Mouse (Mus musculus) liver, adult 2 months (tissue): ENCODE results near the gene Trpm6. TPM values are rescaled to one million over a fixed set of nuclear protein-coding genes. Genes with fewer than 3 reads are reported as not detected.

ENCODE experiments used
- DNase-seq: peaks from one replicate; pipeline ENCODE4 v3.0.0-alpha.2; 2011; ENCODE audit warnings: low read depth, low spot score; ENCODE audit errors: extremely low read depth
- H3K27ac ChIP-seq: fragments of 200-500 bp; replicated peaks from 2 replicates; pipeline ENCODE4 v1.5.1; 2012; ENCODE audit warnings: low read depth, mild to moderate bottlenecking, control low read depth, inconsistent platforms, low read length; ENCODE audit not compliant: insufficient read depth
- H3K27me3 ChIP-seq: fragments of 200-500 bp; 2 replicates; pipeline ENCODE4 v1.6.1; 2012; ENCODE audit warnings: mild to moderate bottlenecking, moderate library complexity, low read length, inconsistent platforms; ENCODE audit not compliant: control insufficient read depth, insufficient read depth
- H3K36me3 ChIP-seq: fragments of 200-500 bp; 2 replicates; pipeline ENCODE4 v1.6.1; 2012; ENCODE audit warnings: low read length, inconsistent platforms; ENCODE audit not compliant: control insufficient read depth, insufficient read depth
- H3K4me1 ChIP-seq: fragments of 200-500 bp; 2 replicates; pipeline ENCODE4 v1.6.1; 2011; ENCODE audit warnings: low read length; ENCODE audit not compliant: control insufficient read depth, insufficient read depth
- H3K4me3 ChIP-seq: fragments of 200-500 bp; 2 replicates; pipeline ENCODE4 v1.5.1; 2011; ENCODE audit warnings: low read depth, mild to moderate bottlenecking, control low read depth, low read length, moderate library complexity; ENCODE audit not compliant: insufficient read depth
- H3K79me2 ChIP-seq: fragments of 200-500 bp; 2 replicates; pipeline ENCODE4 v1.6.1; 2012; ENCODE audit warnings: inconsistent platforms, mild to moderate bottlenecking, low read length, moderate library complexity; ENCODE audit not compliant: control insufficient read depth, insufficient read depth
- H3K9ac ChIP-seq: fragments of 200-500 bp; 2 replicates; pipeline ENCODE4 v1.6.1; 2012; ENCODE audit warnings: low read depth, mild to moderate bottlenecking, control low read depth, inconsistent platforms, low read length
- CTCF ChIP-seq: fragments of 200-500 bp; IDR thresholded peaks from 2 replicates; pipeline ENCODE4 v1.5.1; 2011; ENCODE audit warnings: low read depth, low read length, control low read depth
- POLR2A ChIP-seq: fragments of 200-500 bp; IDR thresholded peaks from 2 replicates; pipeline ENCODE4 v1.6.1; 2011; ENCODE audit warnings: low read length, control low read depth; ENCODE audit not compliant: insufficient read depth; ENCODE audit errors: extremely low read depth
- WGBS: fragments of 180-500 bp; shearing (Covaris S2); methylation state at CpG from one replicate; pipeline ENCODE4 v1.1.7; 2018; 5-methylcytosine and 5-hydroxymethylcytosine counted together
- polyA plus RNA-seq: library from polyadenylated mRNA; depleted of rRNA; stranded (reverse); fragments of >200 nt; gene quantifications from 2 replicates; pipeline ENCODE4 v1.2.3, GENCODE M21; 2012; rRNA removed
- total RNA-seq: library from RNA; depleted of rRNA; stranded (reverse); fragments of >200 nt; gene quantifications from 2 replicates; pipeline ENCODE4 v1.2.3, GENCODE M21; 2014; rRNA removed

Trpm6 gene
- total RNA-seq (0.27 and 0.83 TPM in 2 replicates), polyA plus RNA-seq (0.09 TPM in 2 replicates)

DNA sequence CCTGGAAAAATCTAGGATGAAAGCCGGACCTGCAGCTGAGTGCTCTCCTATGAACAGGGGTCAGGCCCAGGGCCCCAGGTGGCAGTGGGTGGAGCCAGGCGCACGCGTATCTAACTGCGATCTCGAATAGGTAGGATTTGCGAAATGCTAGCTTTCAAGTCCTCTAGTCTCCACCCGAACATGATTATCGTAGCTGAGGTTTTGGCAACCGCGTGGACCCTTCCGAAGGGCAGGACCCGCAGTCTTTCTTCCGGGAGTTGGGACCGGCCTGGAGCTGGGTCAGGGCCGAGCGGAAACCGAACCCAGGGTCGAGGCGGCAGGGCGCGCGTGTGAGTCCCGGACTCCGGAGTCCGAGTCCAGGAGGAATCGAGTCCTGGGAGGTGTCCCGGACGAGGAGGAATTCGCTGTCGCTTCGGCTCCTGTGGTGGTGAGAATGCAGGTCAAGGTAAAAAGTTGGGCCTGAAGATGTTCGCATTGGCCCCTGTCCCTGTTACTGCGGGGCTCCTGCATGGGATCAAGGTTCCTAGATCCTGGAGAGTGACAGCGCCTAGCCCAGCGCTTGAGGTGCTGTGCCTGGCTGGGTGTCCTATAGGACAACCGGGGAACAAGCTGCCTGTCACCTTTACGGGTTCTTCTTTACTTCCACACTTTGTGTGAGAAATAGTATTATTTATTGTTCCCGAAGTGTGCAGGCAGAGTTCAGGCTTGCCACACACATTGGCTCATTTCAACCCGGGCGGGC lies at the start of gene Trpm6:
Trpm6 (plus strand) TSS at position 386 of the 742 bp plus-strand sequence.
- peak; percentile 9 for DNase-seq
- Histone ChIP-seq H3K4me3 (peak within 1 kb of the TSS; percentile 62), H3K36me3 (no peaks in the 10 kb centered on the region), H3K79me2 (no peaks in the 10 kb centered on the region), H3K4me1 (no peaks in the 10 kb centered on the region), H3K27me3 (no peaks in the 10 kb centered on the region), H3K9ac (peak within 1 kb of the TSS; percentile 23; the same call in 1 of the 2 replicates), H3K27ac (no peak within 1 kb of the TSS)
- no peak for TF ChIP-seq POLR2A
- TF ChIP-seq CTCF, result no peak
- WGBS, result 4% methylated on average over 41 of the region's 41 CpGs

GRCm38 (mm10) chr19:18708101-18708500 lies 41.7 kb upstream of the Trpm6 start:
- 0 out of 2 replicates have a peak, but pooled peaks cover under 1% of the 10 kb centered on the region for H3K79me2 ChIP-seq
- no peaks in the 10 kb centered on the region for H3K4me1 ChIP-seq
- no peak overlapping the region for H3K4me3 ChIP-seq
- H3K27me3 ChIP-seq, result no peaks in the 10 kb centered on the region
- H3K27ac ChIP-seq, result no peak overlapping the region
- TF ChIP-seq POLR2A (no peak), CTCF (no peak)
- no peak overlapping the region for H3K9ac ChIP-seq
- no peaks in the 10 kb centered on the region; the same call in 1 of the 2 replicates for H3K36me3 ChIP-seq
- DNase-seq, result no peak

- Histone ChIP-seq H3K79me2 (peaks cover 6% of the 10 kb centered on the region; the same call in 1 of the 2 replicates), H3K4me3 (no peak overlapping the region), H3K4me1 (no peaks in the 10 kb centered on the region), H3K9ac (no peak overlapping the region), H3K36me3 (no peaks in the 10 kb centered on the region), H3K27me3 (no peaks in the 10 kb centered on the region), H3K27ac (no peak overlapping the region)
- no peak for DNase-seq
- TF ChIP-seq CTCF, result no peak
- 93% methylated on average over 6 of the region's 6 CpGs for WGBS
These were observed 38.9 kb upstream of the Trpm6 start for GRCm38 (mm10) chr19:18710903-18711302.

DNA sequence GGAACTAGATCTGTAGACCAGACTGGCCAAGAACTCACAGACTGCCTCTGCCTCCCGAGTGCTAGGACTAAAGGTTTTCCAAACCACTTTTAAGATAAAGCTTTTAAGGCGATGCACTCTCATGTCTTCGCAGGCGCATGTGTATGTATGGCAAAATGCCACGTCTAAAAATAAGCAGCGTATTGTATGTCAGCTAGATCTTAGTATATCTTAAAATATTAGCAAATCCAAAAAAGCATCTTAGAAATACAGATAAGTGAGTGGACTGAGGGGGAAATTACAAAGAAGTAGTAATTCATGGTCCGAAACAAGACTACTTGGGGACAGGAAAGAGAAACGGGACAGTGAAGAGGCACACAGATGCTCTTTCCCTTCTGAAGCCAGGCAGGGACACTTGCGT lies 38.2 kb upstream of the Trpm6 start:
- no peaks in the 10 kb centered on the region for H3K27me3 ChIP-seq
- TF ChIP-seq POLR2A (no peak), CTCF (no peak)
- no peak overlapping the region for H3K9ac ChIP-seq
- H3K27ac ChIP-seq, result no peak overlapping the region
- no peak overlapping the region for H3K4me3 ChIP-seq
- WGBS, result 89% methylated on average over 9 of the region's 9 CpGs
- peaks cover 6% of the 10 kb centered on the region; the same call in 1 of the 2 replicates for H3K79me2 ChIP-seq
- no peaks in the 10 kb centered on the region for H3K4me1 ChIP-seq
- DNase-seq, result no peak
- no peaks in the 10 kb centered on the region for H3K36me3 ChIP-seq

GRCm38 (mm10) chr19:18712153-18712865 lies 37.5 kb upstream of the Trpm6 start:
- TF ChIP-seq POLR2A, result no peak
- TF ChIP-seq CTCF, result no peak
- Histone ChIP-seq H3K36me3 (no peaks in the 10 kb centered on the region), H3K27ac (peak overlapping the region; percentile 92), H3K4me3 (peak overlapping the region; percentile 83), H3K79me2 (peaks cover 6% of the 10 kb centered on the region; the same call in 1 of the 2 replicates), H3K9ac (peak overlapping the region; percentile 81), H3K27me3 (no peaks in the 10 kb centered on the region), H3K4me1 (no peaks in the 10 kb centered on the region)
- DNase-seq, result no peak
- 26% methylated on average over 16 of the region's 16 CpGs for WGBS
